Mouse (Mus musculus) brain, adult 2 months (tissue): ENCODE measurements around the gene Krt222.
"Not testable (repeated sequence)": the region's sequence is repeated elsewhere in the genome, so short reads cannot be mapped to it uniquely, and the experiment has no call there.

ENCODE experiments used
- DNase-seq: peaks from one replicate; pipeline ENCODE4 v3.0.0; 2011; ENCODE audit warnings: low read depth, low spot score

Gene Krt222

GRCm38 (mm10) chr11:99243820-99244374 lies at the start of gene Krt222:
Krt222 (minus strand) TSS chr11:99244085.
- DNase-seq: peak; percentile 86

- peak; percentile 92 for DNase-seq
These were observed 49.0 kb upstream of the Krt222 start for GRCm38 (mm10) chr11:99292846-99293245.

GRCm38 (mm10) chr11:99284833-99285312 lies 41.0 kb upstream of the Krt222 start, which contains the start of gene Krt24:
Krt24 (minus strand) TSS chr11:99285262.
- DNase-seq: no peak

- DNase-seq: peak; percentile 95
These were observed 40.1 kb upstream of the Krt222 start for GRCm38 (mm10) chr11:99284011-99284410.

GRCm38 (mm10) chr11:99283334-99283733 lies 39.4 kb upstream of the Krt222 start:
- DNase-seq: no peak

- DNase-seq: peak; percentile 83
These were observed 37.2 kb upstream of the Krt222 start for GRCm38 (mm10) chr11:99281116-99281515.

GRCm38 (mm10) chr11:99279986-99280385 lies 36.1 kb upstream of the Krt222 start:
- peak; percentile 80 for DNase-seq

GRCm38 (mm10) chr11:99276786-99277185 lies 32.9 kb upstream of the Krt222 start:
- DNase-seq: no peak

GRCm38 (mm10) chr11:99275624-99276023 lies 31.7 kb upstream of the Krt222 start:
- no peak for DNase-seq

- no peak for DNase-seq
These were observed 28.8 kb upstream of the Krt222 start for GRCm38 (mm10) chr11:99272721-99273120.

- peak; percentile 31 for DNase-seq
These were observed 25.3 kb upstream of the Krt222 start for GRCm38 (mm10) chr11:99269192-99269591.

GRCm38 (mm10) chr11:99265796-99266195 lies 21.9 kb upstream of the Krt222 start:
- DNase-seq: peak; percentile 42

- peak; percentile 93 for DNase-seq
These were observed 21.3 kb upstream of the Krt222 start for GRCm38 (mm10) chr11:99265220-99265619.

- DNase-seq: no peak
These were observed 12.3 kb upstream of the Krt222 start for GRCm38 (mm10) chr11:99256213-99256612.

GRCm38 (mm10) chr11:99255316-99255715 lies 11.4 kb upstream of the Krt222 start:
- no peak for DNase-seq

- DNase-seq: peak; percentile 53
These were observed 10.0 kb upstream of the Krt222 start for GRCm38 (mm10) chr11:99253893-99254292.

GRCm38 (mm10) chr11:99252671-99253070 lies 8.8 kb upstream of the Krt222 start:
- peak; percentile 70 for DNase-seq

GRCm38 (mm10) chr11:99250666-99251065 lies 6.8 kb upstream of the Krt222 start:
- DNase-seq: no peak

- peak; percentile 89 for DNase-seq
These were observed 6.4 kb upstream of the Krt222 start for GRCm38 (mm10) chr11:99250241-99250640.

- peak; percentile 64 for DNase-seq
These were observed 5.2 kb upstream of the Krt222 start for GRCm38 (mm10) chr11:99249115-99249514.

- DNase-seq: no peak
These were observed 4.0 kb upstream of the Krt222 start for GRCm38 (mm10) chr11:99247916-99248315.

GRCm38 (mm10) chr11:99244519-99244918 lies 634 bp upstream of the Krt222 start:
- DNase-seq: not testable (repeated sequence)

- DNase-seq: peak; percentile 31
These were observed 575 bp downstream of the Krt222 start for GRCm38 (mm10) chr11:99243200-99243819.
